Mouse (Mus musculus) left cerebral cortex, postnatal 4 days (tissue): Measurements from ENCODE around the gene Gm12166. TPM values are rescaled to one million over a fixed set of nuclear protein-coding genes. Genes with fewer than 3 reads are reported as not detected.

Experiments
- DNase-seq: peaks from one replicate; pipeline ENCODE4 v3.0.0-alpha.2; 2022
- intact Hi-C: fragments of 180-260 bp; cut with DNase I; formaldehyde crosslinking; loops from one replicate; pipeline ENCODE4 v1.15.1; 2025
- total RNA-seq, 2 experiments: library from RNA; stranded (reverse); gene quantifications; 2 replicates each; pipeline ENCODE4 v1.2.3; 2021

The Gm12166 gene
- 1 to 10 TPM; 2.2 to 4.4 TPM for total RNA-seq

GRCm38 (mm10) chr11:46052105-46052659, at the start of gene Gm12166:
Gene Gm12166, minus strand, starts transcription at chr11:46052321.
- intact Hi-C loops = loop anchor here (10.0 kb wide), 1 partner anchor 87 kb away; no protein-coding TSS in a partner anchor
- peak; percentile 61 for DNase-seq

GRCm38 (mm10) chr11:46097062-46097461, 44.9 kb upstream of the Gm12166 start:
- intact Hi-C loops = no loop called here

GRCm38 (mm10) chr11:46096265-46096649, 44.1 kb upstream of the Gm12166 start:
- intact Hi-C loops = no loop called here

More at GRCm38 (mm10) chr11:46097062-46097461, 44.9 kb upstream of the Gm12166 start:
- peak; percentile 70 for DNase-seq

GRCm38 (mm10) chr11:46095477-46096264, 43.5 kb upstream of the Gm12166 start:
- intact Hi-C loops = no loop called here
- DNase-seq = no peak

More at GRCm38 (mm10) chr11:46096265-46096649, 44.1 kb upstream of the Gm12166 start:
- DNase-seq = no peak

GRCm38 (mm10) chr11:46092121-46092520, 40.0 kb upstream of the Gm12166 start:
- intact Hi-C loops = no loop called here
- DNase-seq = no peak

- intact Hi-C loops = no loop called here
- DNase-seq = no peak
These were observed 39.0 kb upstream of the Gm12166 start for GRCm38 (mm10) chr11:46090951-46091667.

GRCm38 (mm10) chr11:46090036-46090725, 38.1 kb upstream of the Gm12166 start:
- intact Hi-C loops = no loop called here

GRCm38 (mm10) chr11:46089081-46089713, 37.1 kb upstream of the Gm12166 start:
- intact Hi-C loops = no loop called here

More at GRCm38 (mm10) chr11:46090036-46090725, 38.1 kb upstream of the Gm12166 start:
- DNase-seq = no peak

GRCm38 (mm10) chr11:46086446-46086845, 34.3 kb upstream of the Gm12166 start:
- no peak for DNase-seq
- intact Hi-C loops = no loop called here

More at GRCm38 (mm10) chr11:46089081-46089713, 37.1 kb upstream of the Gm12166 start:
- no peak for DNase-seq

- intact Hi-C loops = no loop called here
- no peak for DNase-seq
These were observed 33.5 kb upstream of the Gm12166 start for GRCm38 (mm10) chr11:46085398-46086163.

GRCm38 (mm10) chr11:46084568-46084967, 32.4 kb upstream of the Gm12166 start:
- no peak for DNase-seq
- intact Hi-C loops = no loop called here

- no peak for DNase-seq
- intact Hi-C loops = no loop called here
These were observed 31.8 kb upstream of the Gm12166 start for GRCm38 (mm10) chr11:46083835-46084444.

- intact Hi-C loops = no loop called here
These were observed 31.3 kb upstream of the Gm12166 start for GRCm38 (mm10) chr11:46083405-46083804.

GRCm38 (mm10) chr11:46081075-46081474, 29.0 kb upstream of the Gm12166 start:
- DNase-seq = no peak
- intact Hi-C loops = no loop called here

More at GRCm38 (mm10) chr11:46083405-46083804, 31.3 kb upstream of the Gm12166 start:
- DNase-seq = no peak

- no peak for DNase-seq
- intact Hi-C loops = no loop called here
These were observed 25.7 kb upstream of the Gm12166 start for GRCm38 (mm10) chr11:46077732-46078375.

GRCm38 (mm10) chr11:46077304-46077703, 25.2 kb upstream of the Gm12166 start:
- no peak for DNase-seq
- intact Hi-C loops = no loop called here

GRCm38 (mm10) chr11:46076442-46077158, 24.5 kb upstream of the Gm12166 start:
- no peak for DNase-seq
- intact Hi-C loops = no loop called here

GRCm38 (mm10) chr11:46075507-46075906, 23.4 kb upstream of the Gm12166 start:
- intact Hi-C loops = no loop called here
- DNase-seq = no peak
